Mouse (Mus musculus): ENCODE measurements at regions not wholly inside any gene's neighbourhood (a gene's known extent, or its start where the extent isn't known, plus 50 kb on each side); places are given as distances from the start of the nearest gene placed in this dataset.
A peak's percentile ranks its signal among the peaks of the same experiment; 100 is the strongest.

DNA sequence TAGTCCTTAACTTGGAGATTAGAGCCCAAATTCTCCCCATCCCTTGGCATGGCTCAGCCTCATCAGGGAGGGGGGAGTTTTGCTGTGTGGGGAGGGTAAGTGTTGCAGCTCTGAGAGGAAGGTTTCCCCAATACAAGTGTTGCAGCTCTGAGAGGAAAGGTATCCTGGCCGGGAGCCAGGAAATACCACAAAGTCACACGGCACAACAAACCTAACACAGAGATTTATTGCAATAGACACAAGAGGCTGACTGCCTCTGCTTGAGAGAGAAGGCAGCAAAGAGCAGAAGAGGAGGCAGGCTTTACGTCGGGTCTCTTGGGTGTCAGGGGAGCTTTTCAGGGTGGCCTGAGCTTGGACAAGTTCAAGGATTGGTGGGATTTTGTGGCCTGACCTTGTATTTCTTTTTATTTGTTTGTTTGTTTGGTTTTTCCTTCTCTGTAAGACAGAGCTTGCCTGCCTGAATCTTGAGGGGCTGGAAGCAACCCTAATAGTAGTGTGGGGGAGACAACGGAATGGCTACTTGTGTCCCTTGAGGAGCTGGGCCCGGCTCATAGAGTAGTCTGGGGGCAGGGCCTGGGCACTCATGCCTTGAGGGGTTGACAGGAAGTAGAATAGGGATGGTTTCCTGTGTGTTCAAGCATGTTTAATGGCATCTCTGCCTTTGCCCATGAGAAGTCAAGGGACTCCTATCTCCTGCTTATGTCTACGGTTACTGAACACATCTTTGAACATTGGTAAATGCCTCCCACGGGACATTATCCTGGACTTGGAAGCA lies 302.3 kb downstream of the 4933412E24Rik start:
- Histone ChIP-seq H3K4me1 (peaks cover 10% of the 10 kb centered on the region), H3K9me3 (no peaks in the 10 kb centered on the region), H3K4me2 (no peak overlapping the region), H3K36me3 (no peaks in the 10 kb centered on the region), H3K27me3 (replicated peaks) (no peaks in the 10 kb centered on the region), H3K27ac (replicated peaks) (0 out of 2 replicates have a peak overlapping the region, but pooled peaks have one; percentile 2), H3K4me3 (no peak overlapping the region), H3K9ac (no peak overlapping the region)
- no peak for ATAC-seq (ENCODE audit: extremely low read depth, insufficient number of reproducible peaks, low FRiP score, low TSS enrichment)
- 57% methylated on average over 8 of the region's 8 CpGs for WGBS

DNA sequence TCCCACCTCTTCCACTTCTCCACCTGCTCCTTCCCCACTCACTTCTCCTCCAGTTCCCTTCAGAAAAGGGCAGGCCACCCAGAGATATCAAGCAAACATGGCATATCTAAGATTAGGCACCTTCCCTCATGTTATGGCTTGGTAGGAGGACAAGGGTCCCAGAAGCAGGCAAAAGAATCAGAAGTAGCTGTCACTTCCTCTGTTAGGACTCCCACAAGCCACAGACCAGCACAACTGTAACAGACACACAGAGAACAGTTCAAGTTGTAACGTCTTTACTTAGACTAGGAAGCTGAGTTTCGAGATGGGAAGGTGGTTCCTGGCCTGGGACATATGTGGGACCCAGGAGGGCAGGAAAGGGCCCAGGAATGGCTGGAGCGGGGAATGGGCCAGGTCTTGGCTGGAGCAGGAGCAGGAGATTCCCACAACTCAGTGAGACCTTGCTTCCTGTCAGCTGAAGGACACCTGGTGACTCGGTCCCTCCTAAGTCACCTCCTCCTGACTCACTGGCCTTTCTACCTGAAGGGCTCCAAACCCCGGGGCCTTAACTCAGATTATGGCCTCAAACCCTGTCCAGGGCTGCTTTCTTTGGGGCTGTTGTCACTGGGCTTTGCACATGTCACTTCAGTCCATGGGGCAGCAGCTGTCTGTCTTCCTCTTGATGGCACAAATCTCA lies 304.2 kb downstream of the 4933412E24Rik start:
- no peaks in the 10 kb centered on the region for H3K27me3 ChIP-seq (replicated peaks)
- WGBS: 69% methylated on average over 5 of the region's 5 CpGs
- no peak overlapping the region for H3K27ac ChIP-seq (replicated peaks)
- no peak overlapping the region for H3K4me2 ChIP-seq
- no peak overlapping the region for H3K9ac ChIP-seq
- no peak overlapping the region for H3K4me3 ChIP-seq
- ATAC-seq (ENCODE audit: extremely low read depth, insufficient number of reproducible peaks, low FRiP score, low TSS enrichment): no peak
- H3K36me3 ChIP-seq: no peaks in the 10 kb centered on the region
- H3K4me1 ChIP-seq: peaks cover 10% of the 10 kb centered on the region
- no peaks in the 10 kb centered on the region for H3K9me3 ChIP-seq

DNA sequence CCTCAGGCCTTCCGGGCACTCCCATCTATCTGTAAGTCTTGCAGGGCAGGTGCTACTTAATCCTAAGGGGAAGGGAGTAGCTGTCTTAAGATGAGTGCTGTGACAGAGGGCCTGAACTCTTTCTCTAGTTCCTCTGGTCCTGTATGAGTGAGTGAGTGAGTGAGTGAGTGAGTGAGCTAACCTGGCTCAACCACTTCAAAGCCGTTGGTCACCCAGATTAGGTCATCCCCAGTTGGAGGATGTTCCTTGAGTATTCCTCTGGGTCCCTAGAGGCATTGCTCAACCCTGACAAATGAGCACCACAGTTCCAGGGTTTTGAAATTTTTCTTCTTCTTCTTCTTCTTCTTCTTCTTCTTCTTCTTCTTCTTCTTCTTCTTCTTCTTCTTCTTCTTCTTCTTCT lies 306.5 kb downstream of the 4933412E24Rik start:
- no peak for ATAC-seq (ENCODE audit: extremely low read depth, insufficient number of reproducible peaks, low FRiP score, low TSS enrichment)
- no peak overlapping the region for H3K9ac ChIP-seq
- 79% methylated on average over 2 of the region's 2 CpGs for WGBS

DNA sequence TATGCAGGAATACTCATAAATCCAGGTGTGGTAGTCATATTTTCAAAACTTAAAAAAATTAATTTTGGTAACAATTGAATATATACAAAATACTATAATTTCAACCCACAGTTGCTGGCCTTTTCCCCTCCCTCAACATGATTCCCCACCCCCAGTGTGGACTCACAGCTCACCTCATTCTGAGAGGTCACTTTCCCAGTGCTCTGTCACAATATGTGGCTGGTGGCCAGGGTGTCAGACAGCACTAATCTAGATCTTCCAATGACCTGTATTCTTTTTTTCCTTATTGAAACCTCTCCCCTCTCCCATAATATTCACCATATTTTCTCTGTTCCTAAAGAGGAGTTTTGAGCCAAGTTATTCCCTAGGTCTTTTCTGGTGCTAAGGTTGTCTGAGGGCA lies 308.0 kb downstream of the 4933412E24Rik start:
- Histone ChIP-seq H3K27me3 (replicated peaks) (no peaks in the 10 kb centered on the region), H3K36me3 (no peaks in the 10 kb centered on the region), H3K4me1 (no peaks in the 10 kb centered on the region), H3K27ac (replicated peaks) (no peak overlapping the region), H3K9ac (no peak overlapping the region), H3K9me3 (no peaks in the 10 kb centered on the region), H3K4me2 (no peak overlapping the region), H3K4me3 (no peak overlapping the region)
- no peak for ATAC-seq (ENCODE audit: extremely low read depth, insufficient number of reproducible peaks, low FRiP score, low TSS enrichment)

More for the DNA sequence above, 306.5 kb downstream of the 4933412E24Rik start:
- H3K36me3 ChIP-seq: no peaks in the 10 kb centered on the region
- H3K4me2 ChIP-seq: no peak overlapping the region
- no peaks in the 10 kb centered on the region for H3K27me3 ChIP-seq (replicated peaks)
- no peaks in the 10 kb centered on the region for H3K9me3 ChIP-seq
- H3K27ac ChIP-seq (replicated peaks): no peak overlapping the region
- peaks cover 10% of the 10 kb centered on the region for H3K4me1 ChIP-seq
- no peak overlapping the region for H3K4me3 ChIP-seq

DNA sequence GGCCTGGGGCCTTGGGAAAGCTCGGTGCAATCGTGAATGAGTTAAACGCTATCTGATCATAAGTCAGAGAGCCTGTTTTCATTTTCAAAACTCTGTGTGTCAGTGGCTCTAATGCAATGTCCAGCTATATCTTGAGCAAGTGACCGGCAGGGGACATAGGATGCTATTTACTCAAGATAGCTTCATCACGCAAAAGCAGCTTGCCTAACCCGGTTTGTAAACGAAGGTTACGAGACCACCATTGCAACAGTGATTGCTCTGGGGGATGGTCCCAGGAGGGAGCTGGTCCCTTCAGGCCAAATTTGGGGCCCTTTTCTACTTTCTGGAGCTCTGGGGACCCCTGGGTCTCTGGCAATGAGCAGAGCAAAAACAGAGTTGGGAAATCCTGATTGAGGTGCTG lies 309.3 kb downstream of the 4933412E24Rik start:
- H3K4me2 ChIP-seq: no peak overlapping the region
- H3K4me1 ChIP-seq: no peaks in the 10 kb centered on the region
- H3K9me3 ChIP-seq: no peaks in the 10 kb centered on the region
- no peaks in the 10 kb centered on the region for H3K36me3 ChIP-seq
- H3K27ac ChIP-seq (replicated peaks): no peak overlapping the region
- no peaks in the 10 kb centered on the region for H3K27me3 ChIP-seq (replicated peaks)
- ATAC-seq (ENCODE audit: extremely low read depth, insufficient number of reproducible peaks, low FRiP score, low TSS enrichment): no peak
- no peak overlapping the region for H3K4me3 ChIP-seq
- 72% methylated on average over 8 of the region's 8 CpGs for WGBS
- no peak overlapping the region for H3K9ac ChIP-seq
